Mouse (Mus musculus) stomach, embryonic 14.5 days (tissue): ENCODE data around the gene Entpd2. TPM values are rescaled to one million over a fixed set of nuclear protein-coding genes. Genes with fewer than 3 reads are reported as not detected.
A peak's percentile ranks its signal among the peaks of the same experiment; 100 is the strongest.

Experiments used
- ATAC-seq: fragments of 200-750 bp; cut with Nextera tagmentation; 2 replicates; pipeline ENCODE4 v1.8.0; 2017; ENCODE audit warnings: low read depth, moderate TSS enrichment; ENCODE audit not compliant: insufficient number of reproducible peaks, insufficient read depth, low FRiP score
- H3K27ac ChIP-seq: fragments of 300-500 bp; sonication (generic); 2 replicates; pipeline ENCODE4 v1.5.1; 2014; ENCODE audit warnings: mild to moderate bottlenecking, low read length, moderate library complexity, mixed read lengths
- H3K27me3 ChIP-seq: fragments of 300-500 bp; sonication (generic); 2 replicates; pipeline ENCODE4 v1.6.1; 2014; ENCODE audit warnings: low read length, control low read depth, mixed read lengths; ENCODE audit not compliant: control insufficient read depth, insufficient read depth
- H3K36me3 ChIP-seq: fragments of 300-500 bp; sonication (generic); 2 replicates; pipeline ENCODE4 v1.6.1; 2014; ENCODE audit warnings: mild to moderate bottlenecking, control low read depth, low read length, moderate library complexity, mixed read lengths; ENCODE audit not compliant: control insufficient read depth, insufficient read depth
- H3K4me1 ChIP-seq: fragments of 300-500 bp; sonication (generic); 2 replicates; pipeline ENCODE4 v1.6.1; 2014; ENCODE audit warnings: low read length, control low read depth, mixed read lengths; ENCODE audit not compliant: control insufficient read depth, insufficient read depth
- H3K4me2 ChIP-seq: fragments of 300-500 bp; sonication (generic); replicated peaks from 2 replicates; pipeline ENCODE4 v1.6.1; 2014; ENCODE audit warnings: low read depth, low read length, control low read depth
- H3K4me3 ChIP-seq: fragments of 300-500 bp; sonication (generic); 2 replicates; pipeline ENCODE4 v1.5.1; 2014; ENCODE audit warnings: low read depth, low read length, control low read depth
- H3K9ac ChIP-seq: fragments of 300-500 bp; sonication (generic); replicated peaks from 2 replicates; pipeline ENCODE4 v1.6.1; 2014; ENCODE audit warnings: low read depth, mild to moderate bottlenecking, control low read depth, low read length, moderate library complexity, mixed read lengths
- H3K9me3 ChIP-seq: fragments of 300-500 bp; sonication (generic); 2 replicates; pipeline ENCODE4 v1.6.1; 2016; ENCODE audit warnings: low read depth, low read length, control low read depth; ENCODE audit not compliant: control insufficient read depth
- WGBS: fragments of 180-500 bp; shearing (Covaris S2); extraction: QIAGEN DNeasy Blood & Tissue Kit; methylation state at CpG from one replicate; pipeline ENCODE4 v1.1.7; 2014; 5-methylcytosine and 5-hydroxymethylcytosine counted together
- polyA plus RNA-seq: library from polyadenylated mRNA; unstranded; fragments of >200 nt; fragmentation: Nextera tagmentation; extraction: Ambion mirVana; gene quantifications from 2 replicates; pipeline ENCODE4 v1.2.1, GENCODE M21; 2014

The Entpd2 gene
- polyA plus RNA-seq, 1 experiment from 2014 or later: 8.0 TPM

DNA sequence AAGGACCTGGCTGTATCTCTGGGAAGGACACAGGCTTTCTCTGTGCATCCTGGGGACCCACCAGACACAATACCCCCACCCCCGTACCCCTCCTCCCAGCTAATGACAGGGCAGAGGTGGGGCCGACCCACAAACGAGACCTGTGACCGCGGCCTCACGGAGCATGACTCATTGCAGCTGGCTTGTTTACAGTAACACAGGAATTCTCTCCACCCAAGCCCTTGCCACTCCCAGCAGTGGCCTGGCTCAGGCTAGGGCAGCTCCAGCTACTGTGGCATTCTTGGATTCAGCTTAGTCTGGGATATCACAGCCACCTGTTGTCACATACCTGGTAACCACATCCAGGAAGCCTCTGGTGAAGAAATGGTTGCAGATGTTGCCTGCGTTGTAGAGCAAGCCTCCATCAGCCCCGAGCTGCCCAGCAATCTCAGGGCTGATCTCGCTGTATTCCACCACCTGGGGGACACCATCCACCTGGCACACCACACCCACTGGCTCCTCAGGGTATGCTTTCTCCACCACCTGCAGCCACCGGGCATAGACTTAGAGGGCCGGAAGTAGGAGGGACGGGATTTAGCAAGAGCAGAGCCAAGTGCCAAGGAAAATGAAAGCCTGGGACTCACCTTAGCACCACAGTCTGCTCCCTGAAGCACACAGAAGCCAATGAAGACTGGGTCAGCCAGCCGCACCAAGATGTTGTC lies 32.0 kb upstream of the Entpd2 start:
- H3K36me3 ChIP-seq: no peaks in the 10 kb centered on the region
- no peak overlapping the region for H3K4me3 ChIP-seq
- no peaks in the 10 kb centered on the region for H3K27me3 ChIP-seq
- H3K4me1 ChIP-seq: peaks cover 7% of the 10 kb centered on the region; the same call in 1 of the 2 replicates
- no peaks in the 10 kb centered on the region for H3K9me3 ChIP-seq
- peak overlapping the region; percentile 13; the same call in 1 of the 2 replicates for H3K27ac ChIP-seq
- peak; percentile 62; the same call in 1 of the 2 replicates for ATAC-seq
- peak overlapping the region; percentile 99 for H3K4me2 ChIP-seq
- WGBS: 39% methylated on average over 13 of the region's 13 CpGs
- H3K9ac ChIP-seq: no peak overlapping the region

GRCm38 (mm10) chr2:25364313-25364712 lies 31.4 kb upstream of the Entpd2 start:
- Histone ChIP-seq H3K27ac (no peak overlapping the region), H3K4me2 (peak overlapping the region; percentile 99), H3K4me3 (0 out of 2 replicates have a peak overlapping the region, but pooled peaks have one; percentile 70), H3K9me3 (no peaks in the 10 kb centered on the region), H3K4me1 (peaks cover 7% of the 10 kb centered on the region; the same call in 1 of the 2 replicates), H3K9ac (no peak overlapping the region), H3K36me3 (no peaks in the 10 kb centered on the region), H3K27me3 (no peaks in the 10 kb centered on the region)
- 86% methylated on average over 4 of the region's 4 CpGs for WGBS
- no peak for ATAC-seq

DNA sequence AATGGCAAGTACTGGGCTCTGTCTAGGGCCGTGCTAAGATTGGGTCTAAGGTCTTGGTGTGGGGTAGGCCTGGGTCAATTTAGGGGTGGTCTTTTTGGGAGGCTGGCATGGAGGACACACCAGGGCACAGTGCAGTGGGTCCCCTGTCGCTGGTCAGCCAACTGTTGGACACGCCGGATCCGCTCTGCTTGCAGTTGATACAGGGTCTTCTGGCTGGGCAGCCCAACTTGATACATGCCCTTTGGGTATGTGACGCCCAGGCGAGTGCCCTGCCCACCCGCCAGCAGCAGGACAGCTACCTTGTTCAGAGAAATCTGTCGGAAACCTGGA lies 30.9 kb upstream of the Entpd2 start:
- Histone ChIP-seq H3K4me1 (peaks cover 7% of the 10 kb centered on the region; the same call in 1 of the 2 replicates), H3K9ac (peak overlapping the region; percentile 67), H3K27ac (no peak overlapping the region), H3K4me2 (peak overlapping the region; percentile 99), H3K36me3 (no peaks in the 10 kb centered on the region), H3K4me3 (peak overlapping the region; percentile 70), H3K9me3 (no peaks in the 10 kb centered on the region), H3K27me3 (no peaks in the 10 kb centered on the region)
- WGBS: 27% methylated on average over 9 of the region's 9 CpGs
- no peak for ATAC-seq

- Histone ChIP-seq H3K9me3 (no peaks in the 10 kb centered on the region), H3K4me3 (peak within 1 kb of the TSS; percentile 70), H3K27ac (peak within 1 kb of the TSS; percentile 55; the same call in 1 of the 2 replicates), H3K36me3 (no peaks in the 10 kb centered on the region), H3K4me1 (peaks cover 7% of the 10 kb centered on the region; the same call in 1 of the 2 replicates), H3K27me3 (no peaks in the 10 kb centered on the region), H3K4me2 (peak within 1 kb of the TSS; percentile 99), H3K9ac (peak within 1 kb of the TSS; percentile 67)
- peak; percentile 78 for ATAC-seq
- under 1% methylated on average over 54 of the region's 54 CpGs for WGBS
Measured at GRCm38 (mm10) chr2:25365091-25365761, 30.4 kb upstream of the Entpd2 start, which contains the start of gene Uap1l1. Gene Uap1l1 (minus strand): TSS chr2:25365682.

DNA sequence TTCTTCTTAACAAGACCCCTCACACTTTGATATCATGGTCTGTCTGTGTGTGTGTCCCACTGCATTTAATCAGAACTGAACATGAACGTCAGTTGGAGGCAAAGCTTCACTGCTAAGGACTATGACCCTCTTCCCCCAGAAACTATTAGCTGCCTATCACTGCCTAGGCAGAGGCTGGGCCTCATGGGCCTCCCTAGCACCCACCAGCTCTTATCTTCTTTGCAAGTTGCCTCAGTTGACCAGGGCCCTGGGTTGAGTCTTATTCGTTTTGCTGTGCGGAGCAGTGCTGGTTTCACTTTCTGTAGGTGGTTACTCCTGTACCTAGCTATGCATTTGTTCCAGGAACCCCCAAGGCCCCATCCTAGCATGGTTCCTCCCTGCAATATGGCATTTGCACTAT lies 25.7 kb upstream of the Entpd2 start:
- ATAC-seq: no peak
- Histone ChIP-seq H3K4me2 (no peak overlapping the region), H3K4me3 (no peak overlapping the region), H3K9ac (no peak overlapping the region), H3K9me3 (no peaks in the 10 kb centered on the region), H3K27ac (no peak overlapping the region), H3K27me3 (no peaks in the 10 kb centered on the region), H3K36me3 (no peaks in the 10 kb centered on the region; the same call in 1 of the 2 replicates), H3K4me1 (peaks cover 22% of the 10 kb centered on the region; the same call in 1 of the 2 replicates)
- WGBS: 81% methylated on average over 3 of the region's 3 CpGs

DNA sequence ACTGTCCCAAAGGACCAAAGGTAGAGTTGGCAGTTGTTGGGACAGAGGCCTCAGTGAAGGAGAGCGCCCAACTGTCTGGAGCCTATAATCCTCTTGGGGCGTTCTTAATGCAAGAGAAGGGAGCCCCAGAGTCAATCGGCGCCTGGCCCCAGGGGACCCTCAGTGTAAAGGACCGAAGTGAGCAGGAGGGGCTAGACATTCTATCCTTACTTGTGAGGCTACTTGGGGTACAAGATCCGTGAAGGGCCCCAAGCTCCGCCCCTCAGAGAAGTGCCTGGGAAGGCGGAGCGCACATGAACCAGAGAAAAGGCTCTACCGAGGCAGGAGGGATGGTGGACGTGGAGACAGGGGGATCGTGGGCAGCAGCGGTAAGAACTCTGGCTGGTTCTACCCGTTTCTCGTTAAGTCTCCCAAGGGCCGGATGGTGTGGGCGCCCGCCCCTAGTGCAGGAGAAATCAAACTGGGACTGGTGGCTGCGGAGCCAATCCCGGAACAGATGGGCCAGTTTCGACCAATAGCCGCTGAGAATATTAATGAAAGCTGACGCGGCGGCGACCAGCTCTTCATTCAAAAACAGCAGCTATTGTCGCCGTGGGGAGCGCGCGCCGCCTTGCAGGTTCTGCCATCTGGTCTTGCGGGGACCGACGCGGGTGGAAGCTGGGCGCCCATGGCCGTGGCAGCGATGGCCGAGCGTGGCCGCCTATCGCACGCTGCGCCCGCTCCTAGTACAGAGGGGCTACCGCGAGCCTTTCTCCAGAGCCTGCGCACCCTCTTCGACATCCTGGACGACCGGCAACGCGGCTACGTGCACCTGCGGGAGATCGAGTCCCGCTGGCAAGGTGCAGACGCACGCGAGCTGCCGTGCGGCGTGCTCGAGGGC lies 23.7 kb upstream of the Entpd2 start, which contains the start of gene Sapcd2:
Gene Sapcd2 (plus strand): TSS at position 558 of the 880 bp plus-strand sequence.
- peak within 1 kb of the TSS; percentile 63 for H3K4me3 ChIP-seq
- peak within 1 kb of the TSS; percentile 89 for H3K4me2 ChIP-seq
- peak; percentile 91 for ATAC-seq
- peak within 1 kb of the TSS; percentile 62 for H3K9ac ChIP-seq
- under 1% methylated on average over 65 of the region's 65 CpGs for WGBS
- H3K9me3 ChIP-seq: no peaks in the 10 kb centered on the region
- peaks cover 9% of the 10 kb centered on the region for H3K36me3 ChIP-seq
- H3K27me3 ChIP-seq: no peaks in the 10 kb centered on the region
- H3K4me1 ChIP-seq: peaks cover 22% of the 10 kb centered on the region; the same call in 1 of the 2 replicates
- H3K27ac ChIP-seq: peak within 1 kb of the TSS; percentile 89

GRCm38 (mm10) chr2:25372644-25373391 lies 22.9 kb upstream of the Entpd2 start:
- Histone ChIP-seq H3K27me3 (no peaks in the 10 kb centered on the region), H3K4me1 (peaks cover 22% of the 10 kb centered on the region; the same call in 1 of the 2 replicates), H3K4me3 (peak overlapping the region; percentile 63), H3K4me2 (peak overlapping the region; percentile 89), H3K9ac (peak overlapping the region; percentile 62), H3K36me3 (peaks cover 11% of the 10 kb centered on the region), H3K9me3 (no peaks in the 10 kb centered on the region), H3K27ac (no peak overlapping the region)
- 2% methylated on average over 42 of the region's 42 CpGs for WGBS
- ATAC-seq: no peak
